Comparison of ENCODE assay signal across 32 mouse cellular contexts in the genomic region with DNA sequence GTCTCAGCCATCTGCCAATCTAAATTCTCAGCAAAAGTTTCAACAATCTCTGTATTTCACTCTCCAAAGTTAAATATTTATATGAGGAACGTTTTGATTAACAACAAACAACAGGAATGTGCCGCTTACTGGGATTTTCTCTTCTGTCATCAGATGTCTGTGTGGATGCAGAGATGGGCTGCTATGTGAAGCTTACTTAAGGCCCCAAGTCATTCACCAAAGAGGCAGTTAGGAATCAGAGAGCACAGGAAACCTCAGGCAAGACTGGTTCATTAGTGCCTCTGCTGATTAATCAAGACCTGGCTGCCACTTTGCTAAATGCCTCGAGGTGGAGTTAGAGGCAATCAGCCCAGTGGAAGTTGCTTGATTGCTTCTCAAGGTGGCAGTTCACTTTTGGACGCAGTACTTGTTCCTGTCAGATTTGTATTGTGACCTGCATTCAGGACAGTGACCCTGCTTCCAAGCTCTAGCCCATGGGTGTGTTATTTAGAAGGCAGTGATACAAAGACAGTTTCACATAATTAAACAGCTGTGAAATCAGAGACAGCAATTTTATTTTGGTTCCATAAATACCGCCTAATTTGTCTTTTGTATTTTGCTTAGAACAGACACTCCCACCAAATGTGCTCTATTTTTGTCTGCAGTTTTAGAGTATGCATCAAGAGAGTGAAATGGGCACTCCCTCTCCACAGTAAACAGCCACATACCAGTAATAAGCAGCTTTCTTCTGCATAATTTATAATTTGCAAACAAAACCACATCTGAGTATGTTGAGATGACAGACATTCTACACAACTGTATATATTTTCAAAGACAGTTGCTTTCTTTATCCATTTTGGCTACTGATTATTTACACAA.
A peak's percentile ranks its signal among the peaks of the same experiment; 100 is the strongest.
DNase-seq lines count a peak whose midpoint lies in the region; ATAC-seq lines count a peak whose summit lies in the region.
"Had no signal": no experiment of that assay in that cellular context is flagged by ENCODE, and none has a peak within 500 bp of the region (broad histone marks: within the 10 kb centered on the region; RNA-seq: fewer than 3 reads in every experiment).

No protein-coding gene starts in this region.

- H3K9me3 ChIP-seq in forebrain, embryonic 15.5 days = no peaks in the 10 kb centered on the region
- peaks cover 4% of the 10 kb centered on the region; the same call in 1 of the 2 replicates for H3K9me3 ChIP-seq in forebrain, embryonic 10.5 days
- no peaks in the 10 kb centered on the region for H3K9me3 ChIP-seq in lung, embryonic 15.5 days
- H3K9me3 ChIP-seq in forebrain, embryonic 16.5 days (ENCODE audit: control insufficient read depth, low read length) = no peaks in the 10 kb centered on the region
- H3K9me3 ChIP-seq: embryonic facial prominence, embryonic 12.5 days; heart, embryonic 15.5 days; hindbrain, embryonic 13.5 days; limb, embryonic 10.5 days; limb, embryonic 15.5 days; liver, embryonic 13.5 days; neural tube, embryonic 12.5 days had no signal

- H3K4me3 ChIP-seq in forebrain, embryonic 15.5 days = no peak overlapping the region
- H3K4me3 ChIP-seq in forebrain, embryonic 10.5 days = no peak overlapping the region
- H3K4me3 ChIP-seq in lung, embryonic 15.5 days = no peak overlapping the region
- H3K4me3 ChIP-seq in forebrain, embryonic 16.5 days (replicated peaks; ENCODE audit: low read length) = no peak overlapping the region
- H3K4me3 ChIP-seq: embryonic facial prominence, embryonic 12.5 days; erythroblast, embryonic 14.5 days; gastrocnemius, adult 2 months; heart, embryonic 15.5 days; hindbrain, embryonic 13.5 days; limb, embryonic 10.5 days; limb, embryonic 15.5 days; liver, embryonic 13.5 days; midbrain, embryonic 10.5 days; myocyte; neural tube, embryonic 12.5 days had no signal

- H3K4me1 ChIP-seq in forebrain, embryonic 15.5 days = no peaks in the 10 kb centered on the region
- H3K4me1 ChIP-seq in forebrain, embryonic 10.5 days = no peaks in the 10 kb centered on the region
- H3K4me1 ChIP-seq in lung, embryonic 15.5 days = 0 out of 2 replicates have a peak, but pooled peaks cover 3% of the 10 kb centered on the region
- no peaks in the 10 kb centered on the region; the same call in 1 of the 2 replicates for H3K4me1 ChIP-seq in forebrain, embryonic 16.5 days (replicated peaks; ENCODE audit: control insufficient read depth, insufficient read depth, low read length)
- H3K4me1 ChIP-seq: embryonic facial prominence, embryonic 12.5 days; heart, embryonic 15.5 days; hindbrain, embryonic 13.5 days; limb, embryonic 10.5 days; limb, embryonic 15.5 days; liver, embryonic 13.5 days; midbrain, embryonic 10.5 days; neural tube, embryonic 12.5 days had no signal

- no peak overlapping the region for H3K9ac ChIP-seq in forebrain, embryonic 15.5 days (replicated peaks)
- H3K9ac ChIP-seq in lung, embryonic 15.5 days = no peak overlapping the region
- no peak overlapping the region for H3K9ac ChIP-seq in forebrain, embryonic 16.5 days (replicated peaks; ENCODE audit: low read depth, low read length)
- H3K9ac ChIP-seq: embryonic facial prominence, embryonic 12.5 days; heart, embryonic 15.5 days; hindbrain, embryonic 13.5 days; limb, embryonic 15.5 days; liver, embryonic 13.5 days; neural tube, embryonic 12.5 days had no signal

- H3K36me3 ChIP-seq in forebrain, embryonic 15.5 days = no peaks in the 10 kb centered on the region
- no peaks in the 10 kb centered on the region for H3K36me3 ChIP-seq in forebrain, embryonic 10.5 days (replicated peaks)
- H3K36me3 ChIP-seq in lung, embryonic 15.5 days = no peaks in the 10 kb centered on the region
- H3K36me3 ChIP-seq in forebrain, embryonic 16.5 days (ENCODE audit: control insufficient read depth, insufficient read depth) = no peaks in the 10 kb centered on the region
- H3K36me3 ChIP-seq: embryonic facial prominence, embryonic 12.5 days; heart, embryonic 15.5 days; hindbrain, embryonic 13.5 days; limb, embryonic 10.5 days; limb, embryonic 15.5 days; liver, embryonic 13.5 days; midbrain, embryonic 10.5 days; neural tube, embryonic 12.5 days had no signal

- H3K27ac ChIP-seq in forebrain, embryonic 15.5 days (replicated peaks) = no peak overlapping the region
- H3K27ac ChIP-seq in forebrain, embryonic 10.5 days = no peak overlapping the region
- H3K27ac ChIP-seq in lung, embryonic 15.5 days = no peak overlapping the region
- no peak overlapping the region for H3K27ac ChIP-seq in forebrain, embryonic 16.5 days (ENCODE audit: low read length)
- H3K27ac ChIP-seq: embryonic facial prominence, embryonic 12.5 days; gastrocnemius, adult 2 months; heart, embryonic 15.5 days; hindbrain, embryonic 13.5 days; limb, embryonic 10.5 days; limb, embryonic 15.5 days; liver, embryonic 13.5 days; midbrain, embryonic 10.5 days; neural tube, embryonic 12.5 days had no signal

- H3K27me3 ChIP-seq in forebrain, embryonic 15.5 days = no peaks in the 10 kb centered on the region
- H3K27me3 ChIP-seq in forebrain, embryonic 10.5 days (ENCODE audit: poor library complexity, severe bottlenecking) = no peaks in the 10 kb centered on the region
- no peaks in the 10 kb centered on the region for H3K27me3 ChIP-seq in lung, embryonic 15.5 days
- no peaks in the 10 kb centered on the region for H3K27me3 ChIP-seq in forebrain, embryonic 16.5 days (replicated peaks; ENCODE audit: control insufficient read depth, insufficient read depth, low read length)
- H3K27me3 ChIP-seq: embryonic facial prominence, embryonic 12.5 days; heart, embryonic 15.5 days; hindbrain, embryonic 13.5 days; limb, embryonic 15.5 days; liver, embryonic 13.5 days; neural tube, embryonic 12.5 days had no signal

- 0 out of 2 replicates have a peak, but pooled peaks have one; percentile 53 for ATAC-seq in forebrain, embryonic 15.5 days (replicated peaks)
- ATAC-seq in lung, embryonic 15.5 days (ENCODE audit: borderline replicate concordance, extremely low read depth, low FRiP score, low TSS enrichment) = peak; percentile 69; the same call in 1 of the 2 replicates
- peak; percentile 71 for ATAC-seq in forebrain, embryonic 16.5 days
- ATAC-seq: activated CD4-positive, CD25-positive, alpha-beta regulatory T cell, adult 4 months; CD4-positive, CD25-positive, alpha-beta regulatory T cell, adult 4 months; intestine, postnatal 0 days; lung, postnatal 0 days had no signal

- no peak overlapping the region for H3K4me2 ChIP-seq in forebrain, embryonic 15.5 days (replicated peaks)
- no peak overlapping the region for H3K4me2 ChIP-seq in lung, embryonic 15.5 days
- H3K4me2 ChIP-seq in forebrain, embryonic 16.5 days (ENCODE audit: low read length) = no peak overlapping the region
- H3K4me2 ChIP-seq: embryonic facial prominence, embryonic 12.5 days; heart, embryonic 15.5 days; hindbrain, embryonic 13.5 days; limb, embryonic 15.5 days; liver, embryonic 13.5 days; neural tube, embryonic 12.5 days had no signal

- 54% methylated on average over 5 of the region's 5 CpGs for WGBS in forebrain, embryonic 15.5 days
- 74% methylated on average over 5 of the region's 5 CpGs for WGBS in forebrain, embryonic 10.5 days
- 41% methylated on average over 5 of the region's 5 CpGs for WGBS in lung, embryonic 15.5 days
- WGBS in forebrain, embryonic 16.5 days = 48% methylated on average over 5 of the region's 5 CpGs

- DNase-seq in forebrain, embryonic 10.5 days (ENCODE audit: extremely low spot score, low spot score) = no peak
- no peak for DNase-seq in lung, postnatal 14 days
- DNase-seq in brain, adult 2 months (ENCODE audit: low read depth, low spot score) = peak; percentile 25
- no peak for DNase-seq in thymus, postnatal 0 days (ENCODE audit: low spot score)
- DNase-seq in frontal cortex, postnatal 10 days (ENCODE audit: low spot score in 2 of 2) = no peak
- DNase-seq: cerebellum, adult 8-10 months; cerebellum, postnatal 36 days; gastrocnemius, adult 2 months; gastrocnemius, postnatal 36 days; heart, postnatal 36 days; kidney, adult 9 months; kidney, postnatal 10 days; layer of hippocampus, postnatal 36 days; liver, embryonic 13.5 days; thymus, adult 2 months; thymus, postnatal 4 days had no signal
